Mouse (Mus musculus): ENCODE data around the gene Gabrq.

Gabrq gene

GRCm38 (mm10) chrX:72824776-72825588 is at the start of gene Gabrq:
Gabrq (plus strand) TSS chrX:72825178.
- DNase-seq (ENCODE audit: low spot score): peak; percentile 34

GRCm38 (mm10) chrX:72788773-72789557 is 36.0 kb upstream of the Gabrq start:
- DNase-seq (ENCODE audit: low spot score): no peak

GRCm38 (mm10) chrX:72789558-72789871 is 35.5 kb upstream of the Gabrq start:
- no peak for DNase-seq (ENCODE audit: low spot score)

GRCm38 (mm10) chrX:72819594-72819993 is 5.4 kb upstream of the Gabrq start:
- DNase-seq (ENCODE audit: low spot score): peak; percentile 55

GRCm38 (mm10) chrX:72823310-72823709 is 1.7 kb upstream of the Gabrq start:
- DNase-seq (ENCODE audit: low spot score): no peak

GRCm38 (mm10) chrX:72825589-72825905 is 569 bp downstream of the Gabrq start:
- DNase-seq (ENCODE audit: low spot score): no peak

Data from lung, postnatal 25 days (tissue).